Mouse (Mus musculus) cortical plate, adult 2 months (tissue): ENCODE data around the gene Dirc2.

Experiments used
- CTCF ChIP-seq: fragments of 200-500 bp; IDR thresholded peaks from 2 replicates; pipeline ENCODE4 v1.5.1; 2011; ENCODE audit warnings: mild to moderate bottlenecking, control low read depth, low read length; ENCODE audit not compliant: insufficient read depth; ENCODE audit errors: extremely low read depth
- POLR2A ChIP-seq: fragments of 200-500 bp; IDR thresholded peaks from 2 replicates; pipeline ENCODE4 v1.6.1; 2011; ENCODE audit warnings: mild to moderate bottlenecking, low read length, control low read depth; ENCODE audit not compliant: insufficient read depth; ENCODE audit errors: extremely low read depth

DNA sequence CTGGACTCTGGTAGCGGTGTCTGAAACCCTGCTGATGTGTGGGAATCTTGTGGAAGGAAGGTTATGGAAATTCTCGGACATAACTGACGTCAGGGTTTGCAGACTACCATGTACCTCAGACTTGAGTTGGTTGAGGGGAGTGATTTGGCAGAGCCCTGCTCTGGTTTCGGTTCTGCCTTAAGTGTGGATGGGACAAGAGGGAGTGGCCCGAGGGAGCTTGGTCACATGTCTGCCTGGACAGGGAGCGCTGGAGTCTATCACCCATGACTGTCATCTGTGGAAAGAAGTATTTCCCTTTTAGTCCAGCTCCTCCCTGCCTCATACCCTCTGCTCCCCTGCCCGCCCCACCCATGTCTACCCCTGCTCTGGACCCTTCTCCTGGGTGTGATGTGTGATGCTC, 33.0 kb upstream of the Dirc2 start:
- TF ChIP-seq POLR2A = no peak
- TF ChIP-seq CTCF = no peak
